Mouse (Mus musculus) hindbrain, embryonic 11.5 days (tissue): ENCODE results near the gene Bbip1. TPM values are rescaled to one million over a fixed set of nuclear protein-coding genes. Genes with fewer than 3 reads are reported as not detected.

Source experiments
- ATAC-seq: fragments of 200-750 bp; cut with Nextera tagmentation; 2 replicates; pipeline ENCODE4 v1.8.0; 2017; ENCODE audit warnings: mild to moderate bottlenecking, moderate TSS enrichment, moderate library complexity; ENCODE audit not compliant: low FRiP score
- DNase-seq: peaks from one replicate; pipeline ENCODE4 v3.0.0-alpha.2; 2015; ENCODE audit warnings: low spot score
- H3K27ac ChIP-seq: fragments of 300-500 bp; sonication (generic); 2 replicates; pipeline ENCODE4 v1.5.1; 2014; ENCODE audit warnings: mild to moderate bottlenecking, low read depth, low read length
- H3K27me3 ChIP-seq: fragments of 300-500 bp; sonication (generic); 2 replicates; pipeline ENCODE4 v1.6.1; 2014; ENCODE audit warnings: mild to moderate bottlenecking, low read length, moderate library complexity, mixed read lengths; ENCODE audit not compliant: control insufficient read depth, insufficient read depth
- H3K36me3 ChIP-seq: fragments of 300-500 bp; sonication (generic); 2 replicates; pipeline ENCODE4 v1.6.1; 2014; ENCODE audit warnings: mild to moderate bottlenecking, low read length, moderate library complexity, mixed read lengths; ENCODE audit not compliant: control insufficient read depth, insufficient read depth
- H3K4me1 ChIP-seq: fragments of 300-500 bp; sonication (generic); replicated peaks from 2 replicates; pipeline ENCODE4 v1.6.1; 2014; ENCODE audit warnings: low read length, mixed read lengths; ENCODE audit not compliant: control insufficient read depth, insufficient read depth
- H3K4me2 ChIP-seq: fragments of 300-500 bp; sonication (generic); replicated peaks from 2 replicates; pipeline ENCODE4 v1.6.1; 2014; ENCODE audit warnings: mild to moderate bottlenecking, low read depth, low read length
- H3K4me3 ChIP-seq: fragments of 300-500 bp; sonication (generic); 2 replicates; pipeline ENCODE4 v1.5.1; 2014; ENCODE audit warnings: low read depth, low read length
- H3K9ac ChIP-seq: fragments of 300-500 bp; sonication (generic); 2 replicates; pipeline ENCODE4 v1.6.1; 2014; ENCODE audit warnings: low read depth, low read length
- H3K9me3 ChIP-seq: fragments of 300-500 bp; sonication (generic); 2 replicates; pipeline ENCODE4 v1.6.1; 2016; ENCODE audit warnings: low read length; ENCODE audit not compliant: control insufficient read depth
- WGBS: fragments of 180-500 bp; shearing (Covaris S2); extraction: QIAGEN DNeasy Blood & Tissue Kit; methylation state at CpG from one replicate; pipeline ENCODE4 v1.1.7; 2014; 5-methylcytosine and 5-hydroxymethylcytosine counted together
- polyA plus RNA-seq: library from polyadenylated mRNA; unstranded; fragments of >200 nt; fragmentation: Nextera tagmentation; extraction: Ambion mirVana; gene quantifications from 2 replicates; pipeline ENCODE4 v1.2.1, GENCODE M21; 2014

Bbip1 gene
- polyA plus RNA-seq, 1 experiment from 2014 or later: 142 TPM

- H3K27me3 ChIP-seq: no peaks in the 10 kb centered on the region
- H3K27ac ChIP-seq: no peak overlapping the region
- DNase-seq: no peak
- no peak for ATAC-seq
- 83% methylated on average over 1 of the region's 1 CpGs for WGBS
- H3K9me3 ChIP-seq: no peaks in the 10 kb centered on the region
- H3K4me2 ChIP-seq: no peak overlapping the region
- no peak overlapping the region for H3K9ac ChIP-seq
- no peak overlapping the region for H3K4me3 ChIP-seq
- no peaks in the 10 kb centered on the region for H3K4me1 ChIP-seq
- H3K36me3 ChIP-seq: no peaks in the 10 kb centered on the region
Measured at GRCm38 (mm10) chr19:53880460-53880859, 64.0 kb downstream of the Bbip1 start.

Other genes starting within 250 kb of the Bbip1 start
- gene Pdcd4, start 52.4 kb downstream of the Bbip1 start, polyA plus RNA-seq: 66.9 and 82.4 TPM in 2 replicates
- gene Shoc2, start 321 bp downstream of the Bbip1 start, polyA plus RNA-seq: 80.9 and 81.1 TPM in 2 replicates
- 1.9 and 2.5 TPM in 2 replicates for gene Adra2a, start 99.5 kb upstream of the Bbip1 start, polyA plus RNA-seq